Mouse (Mus musculus): ENCODE results near the gene Rpl21.

DNA sequence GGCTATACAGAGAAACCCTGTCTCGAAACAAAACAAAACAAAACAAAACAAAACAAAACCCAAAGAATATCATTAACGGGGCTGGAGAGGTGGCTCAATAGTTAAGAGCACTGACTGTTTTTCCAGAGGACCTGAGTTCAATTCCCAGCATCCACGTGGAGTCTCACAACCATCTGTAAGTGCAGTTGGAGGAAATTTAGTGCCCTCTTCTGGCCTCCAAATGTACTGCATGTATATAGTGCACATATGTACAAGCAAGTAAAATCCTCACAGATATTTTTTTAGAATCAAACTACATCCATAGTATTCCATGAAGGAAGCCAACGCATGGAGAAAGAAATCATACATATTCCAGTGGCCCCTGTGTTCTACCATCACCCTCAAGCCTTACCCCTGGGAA lies 19.3 kb upstream of the Rpl21 start:
- TF ChIP-seq CTCF (conservative IDR thresholded peaks at IDR 0.05; ENCODE audit: low read length) (peak; percentile 36), POU5F1 (IDR thresholded peaks at IDR 0.05; ENCODE audit: borderline replicate concordance, low read length) (no peak), NANOG (IDR thresholded peaks at IDR 0.05; ENCODE audit: borderline replicate concordance, low read length) (no peak)
